Comparison of ENCODE assay signal across 16 mouse cellular contexts in the genomic region with DNA sequence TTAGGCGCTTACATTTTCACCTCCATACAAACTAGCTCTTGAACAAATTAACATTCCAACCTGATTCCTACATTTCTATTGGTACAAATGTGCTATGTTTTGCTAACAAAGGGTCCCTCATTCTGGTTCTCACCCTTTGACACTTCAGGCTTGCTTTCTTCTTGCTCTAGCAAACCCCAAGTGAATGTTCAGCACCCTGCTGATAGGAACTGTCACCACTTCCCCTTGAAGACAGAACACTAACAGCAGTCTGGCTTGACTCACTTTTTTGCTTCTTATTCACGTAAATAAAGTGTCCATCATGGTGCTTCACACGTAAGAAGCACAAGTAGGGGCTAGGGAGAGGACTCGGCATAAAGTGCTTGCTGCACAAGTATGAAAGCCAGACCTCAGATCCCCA.
DNase-seq lines count a peak whose midpoint lies in the region; ATAC-seq lines count a peak whose summit lies in the region.
"Had no signal": no experiment of that assay in that cellular context is flagged by ENCODE, and none has a peak within 500 bp of the region (broad histone marks: within the 10 kb centered on the region; RNA-seq: fewer than 3 reads in every experiment).

No protein-coding gene starts in this region.

- WGBS in heart, embryonic 12.5 days, result 19% methylated on average over 4 of the region's 4 CpGs
- 75% methylated on average over 4 of the region's 4 CpGs for WGBS in midbrain, embryonic 13.5 days
- whole genome bisulfite sequencing in midbrain, embryonic 11.5 days, result 76% methylated on average over 4 of the region's 4 CpGs
- WGBS in hindbrain, embryonic 15.5 days, result 54% methylated on average over 4 of the region's 4 CpGs
- WGBS in neural tube, embryonic 14.5 days, result 55% methylated on average over 4 of the region's 4 CpGs

- ATAC-seq in heart, embryonic 12.5 days (ENCODE audit: insufficient number of reproducible peaks, low FRiP score), result no peak
- ATAC-seq in midbrain, embryonic 13.5 days, result no peak
- no peak for ATAC-seq in midbrain, embryonic 11.5 days (ENCODE audit: low FRiP score)
- ATAC-seq in hindbrain, embryonic 15.5 days (ENCODE audit: low FRiP score, low read depth), result no peak
- no peak for ATAC-seq in neural tube, embryonic 14.5 days (ENCODE audit: low read depth)

- H3K27me3 ChIP-seq in heart, embryonic 12.5 days (replicated peaks), result peaks cover 41% of the 10 kb centered on the region
- H3K27me3 ChIP-seq in midbrain, embryonic 13.5 days, result no peaks in the 10 kb centered on the region
- H3K27me3 ChIP-seq in midbrain, embryonic 11.5 days (ENCODE audit: control insufficient read depth, insufficient read depth, low read length), result no peaks in the 10 kb centered on the region
- no peaks in the 10 kb centered on the region for H3K27me3 ChIP-seq in hindbrain, embryonic 15.5 days
- H3K27me3 ChIP-seq in neural tube, embryonic 14.5 days (ENCODE audit: control insufficient read depth, insufficient read depth, low read length), result no peaks in the 10 kb centered on the region
- H3K27me3 ChIP-seq: embryonic facial prominence, embryonic 12.5 days; neural tube, embryonic 12.5 days had no signal

- H3K27ac ChIP-seq in heart, embryonic 12.5 days (ENCODE audit: poor library complexity, severe bottlenecking), result no peak overlapping the region
- peak overlapping the region; percentile 44; the same call in 1 of the 2 replicates for H3K27ac ChIP-seq in midbrain, embryonic 13.5 days
- H3K27ac ChIP-seq in midbrain, embryonic 11.5 days (ENCODE audit: low read depth, low read length), result no peak overlapping the region
- H3K27ac ChIP-seq in hindbrain, embryonic 15.5 days (replicated peaks), result peak overlapping the region; percentile 3; the same call in 1 of the 2 replicates
- peak overlapping the region; percentile 48; the same call in 1 of the 2 replicates for H3K27ac ChIP-seq in neural tube, embryonic 14.5 days (ENCODE audit: low read depth, low read length)
- H3K27ac ChIP-seq: embryonic facial prominence, embryonic 12.5 days; neural tube, embryonic 12.5 days had no signal

- H3K9ac ChIP-seq in heart, embryonic 12.5 days, result no peak overlapping the region
- no peak overlapping the region for H3K9ac ChIP-seq in midbrain, embryonic 13.5 days (replicated peaks)
- H3K9ac ChIP-seq in midbrain, embryonic 11.5 days (ENCODE audit: low read length), result no peak overlapping the region
- H3K9ac ChIP-seq in hindbrain, embryonic 15.5 days, result no peak overlapping the region
- no peak overlapping the region for H3K9ac ChIP-seq in neural tube, embryonic 14.5 days (replicated peaks; ENCODE audit: low read depth, low read length)
- H3K9ac ChIP-seq: embryonic facial prominence, embryonic 12.5 days; neural tube, embryonic 12.5 days had no signal

- no peak overlapping the region for H3K4me2 ChIP-seq in heart, embryonic 12.5 days
- H3K4me2 ChIP-seq in midbrain, embryonic 13.5 days (replicated peaks), result no peak overlapping the region
- H3K4me2 ChIP-seq in midbrain, embryonic 11.5 days, result no peak overlapping the region
- H3K4me2 ChIP-seq in hindbrain, embryonic 15.5 days, result no peak overlapping the region
- H3K4me2 ChIP-seq in neural tube, embryonic 14.5 days (ENCODE audit: low read depth, low read length), result no peak overlapping the region
- H3K4me2 ChIP-seq: embryonic facial prominence, embryonic 12.5 days; neural tube, embryonic 12.5 days had no signal

- H3K4me1 ChIP-seq in heart, embryonic 12.5 days (replicated peaks), result peaks cover 13% of the 10 kb centered on the region; the same call in 1 of the 2 replicates
- H3K4me1 ChIP-seq in midbrain, embryonic 13.5 days (replicated peaks), result peaks cover 42% of the 10 kb centered on the region
- H3K4me1 ChIP-seq in midbrain, embryonic 11.5 days (ENCODE audit: control insufficient read depth, insufficient read depth, low read length), result peaks cover 20% of the 10 kb centered on the region
- H3K4me1 ChIP-seq in hindbrain, embryonic 15.5 days (replicated peaks), result peaks cover 7% of the 10 kb centered on the region
- peaks cover 14% of the 10 kb centered on the region for H3K4me1 ChIP-seq in neural tube, embryonic 14.5 days (ENCODE audit: control insufficient read depth, insufficient read depth, low read length)

- H3K4me3 ChIP-seq in heart, embryonic 12.5 days, result no peak overlapping the region
- no peak overlapping the region for H3K4me3 ChIP-seq in midbrain, embryonic 13.5 days (replicated peaks)
- H3K4me3 ChIP-seq in midbrain, embryonic 11.5 days (ENCODE audit: low read depth, low read length), result no peak overlapping the region
- H3K4me3 ChIP-seq in hindbrain, embryonic 15.5 days, result no peak overlapping the region
- no peak overlapping the region for H3K4me3 ChIP-seq in neural tube, embryonic 14.5 days (ENCODE audit: low read depth, low read length)
- H3K4me3 ChIP-seq: embryonic facial prominence, embryonic 12.5 days; neural tube, embryonic 12.5 days had no signal

- DNase-seq in heart, adult 11 months, result peak; percentile 52
- DNase-seq in midbrain, embryonic 11.5 days (ENCODE audit: low spot score, missing footprints), result no peak
- no peak for DNase-seq in frontal cortex, adult 2 months (ENCODE audit: extremely low spot score in 1 of 2, low spot score in 1 of 2)
- DNase-seq: adrenal gland, postnatal 10 days; cerebellum, adult 11-12 months; cerebellum, postnatal 36 days; heart, adult 18-20 months; kidney, adult 8-10 months; kidney, postnatal 25 days; lung, adult 18-20 months had no signal

- no peaks in the 10 kb centered on the region for H3K36me3 ChIP-seq in heart, embryonic 12.5 days
- no peaks in the 10 kb centered on the region for H3K36me3 ChIP-seq in midbrain, embryonic 13.5 days
- H3K36me3 ChIP-seq in midbrain, embryonic 11.5 days (ENCODE audit: control insufficient read depth, insufficient read depth, low read length), result no peaks in the 10 kb centered on the region
- H3K36me3 ChIP-seq in hindbrain, embryonic 15.5 days, result no peaks in the 10 kb centered on the region
- H3K36me3 ChIP-seq in neural tube, embryonic 14.5 days (ENCODE audit: control insufficient read depth, insufficient read depth, low read length), result no peaks in the 10 kb centered on the region
- H3K36me3 ChIP-seq: embryonic facial prominence, embryonic 12.5 days; neural tube, embryonic 12.5 days had no signal

- peaks cover 10% of the 10 kb centered on the region; the same call in 1 of the 2 replicates for H3K9me3 ChIP-seq in heart, embryonic 12.5 days (replicated peaks)
- H3K9me3 ChIP-seq in midbrain, embryonic 13.5 days, result no peaks in the 10 kb centered on the region; the same call in 1 of the 2 replicates
- peaks cover 2% of the 10 kb centered on the region; the same call in 1 of the 2 replicates for H3K9me3 ChIP-seq in midbrain, embryonic 11.5 days (ENCODE audit: control insufficient read depth, low read length)
- no peaks in the 10 kb centered on the region for H3K9me3 ChIP-seq in hindbrain, embryonic 15.5 days
- H3K9me3 ChIP-seq in neural tube, embryonic 14.5 days (ENCODE audit: control insufficient read depth, low read length), result no peaks in the 10 kb centered on the region
- H3K9me3 ChIP-seq: embryonic facial prominence, embryonic 12.5 days had no signal

Comparison
In these comparisons a context has a peak if more than half of its experiments do, and no peak if none do; other contexts are left out.
1. H3K27ac ChIP-seq: peak in midbrain, embryonic 13.5 days (single experiment), hindbrain, embryonic 15.5 days (single experiment) and neural tube, embryonic 14.5 days (single experiment); none in heart, embryonic 12.5 days (single experiment) and midbrain, embryonic 11.5 days (single experiment).